Mouse (Mus musculus): Measurements from ENCODE around the gene Apopt1. TPM values are rescaled to one million over a fixed set of nuclear protein-coding genes. Genes with fewer than 3 reads are reported as not detected.
A peak's percentile ranks its signal among the peaks of the same experiment; 100 is the strongest.

Gene Apopt1
- polyA plus RNA-seq, 1 experiment, result 54.6 TPM

DNA sequence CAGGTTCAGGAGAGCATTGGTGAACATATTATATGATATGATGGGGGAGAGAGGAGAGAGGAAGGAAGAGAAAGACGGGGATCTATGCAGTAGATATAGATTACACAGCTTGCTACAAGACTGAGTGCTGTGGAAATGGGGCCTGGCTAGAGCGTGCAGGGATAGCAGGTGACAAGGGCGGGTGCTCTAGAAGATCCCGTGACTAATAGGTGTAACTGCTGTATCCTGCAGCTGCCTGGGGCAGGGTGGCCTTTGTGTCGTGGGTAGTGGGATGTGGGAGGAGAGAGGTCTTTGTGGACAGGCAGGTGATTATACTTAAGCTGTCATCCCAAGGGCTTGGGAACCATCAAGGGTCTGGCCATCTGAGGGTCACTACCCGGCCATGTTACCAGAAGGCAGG lies 32.2 kb downstream of the Apopt1 start:
- TF ChIP-seq CEBPB (IDR thresholded peaks at IDR 0.05; ENCODE audit: insufficient read depth, poor library complexity, severe bottlenecking), result no peak
- no peak for TF ChIP-seq E2F4 (IDR thresholded peaks at IDR 0.05; ENCODE audit: insufficient read depth)
- no peak for TF ChIP-seq REST (IDR thresholded peaks at IDR 0.05; ENCODE audit: insufficient read depth, insufficient read length)
- no peak for TF ChIP-seq USF1 (IDR thresholded peaks at IDR 0.05; ENCODE audit: low read depth)
- no peak for TF ChIP-seq TCF3 (IDR thresholded peaks at IDR 0.05; ENCODE audit: insufficient read length, low read depth)
- TF ChIP-seq SRF (IDR thresholded peaks at IDR 0.05; ENCODE audit: control insufficient read depth, insufficient read length, low read depth), result no peak
- peak in 1 of 3 experiments; percentile 84 for TF ChIP-seq MYOG (IDR thresholded peaks at IDR 0.05; ENCODE audit: control insufficient read depth in 1 of 3, insufficient read depth in 1 of 3, insufficient read length in 2 of 3, low read depth in 2 of 3)
- no peak for TF ChIP-seq POLR2A (IDR thresholded peaks at IDR 0.05; ENCODE audit: insufficient read length, low read depth)
- TF ChIP-seq MYOD1 (IDR thresholded peaks at IDR 0.05; ENCODE audit: control insufficient read depth in 1 of 3, insufficient read length in 2 of 3, low read depth in 2 of 3), result peak in 1 of 3 experiments; percentile 92
- no peak for TF ChIP-seq POLR2AphosphoS2 (IDR thresholded peaks at IDR 0.05; ENCODE audit: insufficient read length, low read depth)
- no peak for TF ChIP-seq MAX (IDR thresholded peaks at IDR 0.05; ENCODE audit: low read depth)
- Histone ChIP-seq H3K36me3 (ENCODE audit: control insufficient read depth, insufficient read depth) (no peaks in the 10 kb centered on the region), H3ac (ENCODE audit: control insufficient read depth, insufficient read length) (no peak overlapping the region), H3K4me2 (ENCODE audit: low read depth) (peak overlapping the region; percentile 65), H3K27me3 (ENCODE audit: control insufficient read depth, insufficient read depth, insufficient read length) (no peaks in the 10 kb centered on the region), H3K79me2 (ENCODE audit: control insufficient read depth, insufficient read depth) (no peaks in the 10 kb centered on the region), H3K4me3 (no peak overlapping the region)

DNA sequence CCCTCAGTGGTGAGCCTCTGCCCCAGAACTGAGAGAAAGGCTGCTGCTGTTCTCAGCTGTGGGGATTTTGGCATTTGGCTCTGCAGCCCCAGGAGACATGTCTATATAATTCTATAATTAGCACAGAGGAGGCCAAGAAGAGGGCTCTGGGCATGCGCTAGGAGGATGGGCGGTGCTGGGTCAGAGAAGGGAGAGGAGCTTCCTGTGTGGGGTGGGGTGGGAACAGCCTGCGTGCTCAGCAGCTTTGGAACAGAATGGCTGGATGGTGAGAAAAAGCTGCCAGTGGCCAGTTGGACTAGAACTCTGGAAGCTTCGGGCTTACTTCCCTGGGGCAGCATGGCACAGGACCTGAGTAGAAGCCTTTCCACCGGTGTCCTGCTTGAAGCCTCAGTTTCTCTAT lies 33.0 kb downstream of the Apopt1 start:
- peak overlapping the region; percentile 65 for H3K4me2 ChIP-seq (ENCODE audit: low read depth)
- H3K27me3 ChIP-seq (ENCODE audit: control insufficient read depth, insufficient read depth, insufficient read length), result no peaks in the 10 kb centered on the region
- TF ChIP-seq POLR2AphosphoS2 (IDR thresholded peaks at IDR 0.05; ENCODE audit: insufficient read length, low read depth), result peak; percentile 36
- TF ChIP-seq POLR2A (IDR thresholded peaks at IDR 0.05; ENCODE audit: insufficient read length, low read depth), result peak; percentile 53
- TF ChIP-seq USF1 (IDR thresholded peaks at IDR 0.05; ENCODE audit: low read depth), result no peak
- no peak for TF ChIP-seq CEBPB (IDR thresholded peaks at IDR 0.05; ENCODE audit: insufficient read depth, poor library complexity, severe bottlenecking)
- no peak overlapping the region for H3ac ChIP-seq (ENCODE audit: control insufficient read depth, insufficient read length)
- no peak overlapping the region for H3K4me3 ChIP-seq
- H3K36me3 ChIP-seq (ENCODE audit: control insufficient read depth, insufficient read depth), result no peaks in the 10 kb centered on the region
- H3K79me2 ChIP-seq (ENCODE audit: control insufficient read depth, insufficient read depth), result no peaks in the 10 kb centered on the region

GRCm38 (mm10) chr12:111747421-111747820 lies 34.4 kb downstream of the Apopt1 start:
- TF ChIP-seq MAX (IDR thresholded peaks at IDR 0.05; ENCODE audit: low read depth) (no peak), MYOG (IDR thresholded peaks at IDR 0.05; ENCODE audit: control insufficient read depth in 1 of 3, insufficient read depth in 1 of 3, insufficient read length in 2 of 3, low read depth in 2 of 3) (no peak), USF1 (IDR thresholded peaks at IDR 0.05; ENCODE audit: low read depth) (no peak), TCF3 (IDR thresholded peaks at IDR 0.05; ENCODE audit: insufficient read length, low read depth) (no peak), TCF12 (IDR thresholded peaks at IDR 0.05; ENCODE audit: insufficient read depth, poor library complexity, severe bottlenecking) (no peak), POLR2AphosphoS2 (IDR thresholded peaks at IDR 0.05; ENCODE audit: insufficient read length, low read depth) (no peak)
- no peaks in the 10 kb centered on the region for H3K36me3 ChIP-seq (ENCODE audit: control insufficient read depth, insufficient read depth)
- H3ac ChIP-seq (ENCODE audit: control insufficient read depth, insufficient read length), result no peak overlapping the region
- no peaks in the 10 kb centered on the region for H3K79me2 ChIP-seq (ENCODE audit: control insufficient read depth, insufficient read depth)
- H3K4me2 ChIP-seq (ENCODE audit: low read depth), result no peak overlapping the region
- no peaks in the 10 kb centered on the region for H3K27me3 ChIP-seq (ENCODE audit: control insufficient read depth, insufficient read depth, insufficient read length)
- H3K4me3 ChIP-seq, result no peak overlapping the region

- H3K4me3 ChIP-seq, result no peak overlapping the region
- no peaks in the 10 kb centered on the region for H3K79me2 ChIP-seq (ENCODE audit: control insufficient read depth, insufficient read depth)
- no peak for TF ChIP-seq SRF (IDR thresholded peaks at IDR 0.05; ENCODE audit: control insufficient read depth, insufficient read length, low read depth)
- TF ChIP-seq MAX (IDR thresholded peaks at IDR 0.05; ENCODE audit: low read depth), result no peak
- no peak for TF ChIP-seq POLR2A (IDR thresholded peaks at IDR 0.05; ENCODE audit: insufficient read length, low read depth)
- TF ChIP-seq TCF12 (IDR thresholded peaks at IDR 0.05; ENCODE audit: insufficient read depth, poor library complexity, severe bottlenecking), result no peak
- TF ChIP-seq MYOG (IDR thresholded peaks at IDR 0.05; ENCODE audit: control insufficient read depth in 1 of 3, insufficient read depth in 1 of 3, insufficient read length in 2 of 3, low read depth in 2 of 3), result no peak
- no peaks in the 10 kb centered on the region for H3K36me3 ChIP-seq (ENCODE audit: control insufficient read depth, insufficient read depth)
- no peak overlapping the region for H3ac ChIP-seq (ENCODE audit: control insufficient read depth, insufficient read length)
- H3K4me2 ChIP-seq (ENCODE audit: low read depth), result no peak overlapping the region
- H3K27me3 ChIP-seq (ENCODE audit: control insufficient read depth, insufficient read depth, insufficient read length), result no peaks in the 10 kb centered on the region
Measured at GRCm38 (mm10) chr12:111750739-111751138, 37.7 kb downstream of the Apopt1 start.

DNA sequence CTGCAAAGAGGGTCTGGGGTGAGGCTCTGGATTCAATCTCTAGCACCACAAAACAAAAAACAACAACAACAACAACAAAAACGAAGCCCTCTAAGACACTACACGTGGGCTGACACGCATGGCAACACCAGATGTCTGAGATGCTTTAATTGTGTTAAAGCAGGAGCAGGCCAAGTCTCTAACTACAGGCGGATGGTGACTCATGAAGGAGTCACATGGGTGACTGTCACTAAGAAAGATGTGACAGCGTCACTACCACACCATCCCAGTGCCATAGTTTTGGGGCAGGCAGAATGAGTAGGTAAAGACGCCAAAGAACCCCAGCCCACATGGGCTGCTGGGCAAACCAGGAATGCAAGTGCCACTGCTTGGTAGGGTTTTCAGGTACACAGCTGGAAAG lies 39.4 kb downstream of the Apopt1 start:
- Histone ChIP-seq H3K79me2 (ENCODE audit: control insufficient read depth, insufficient read depth) (no peaks in the 10 kb centered on the region), H3K36me3 (ENCODE audit: control insufficient read depth, insufficient read depth) (no peaks in the 10 kb centered on the region), H3K27me3 (ENCODE audit: control insufficient read depth, insufficient read depth, insufficient read length) (no peaks in the 10 kb centered on the region), H3ac (ENCODE audit: control insufficient read depth, insufficient read length) (no peak overlapping the region), H3K4me2 (ENCODE audit: low read depth) (peak overlapping the region; percentile 68), H3K4me3 (no peak overlapping the region)
- TF ChIP-seq USF1 (IDR thresholded peaks at IDR 0.05; ENCODE audit: low read depth) (peak; percentile 50), MAX (IDR thresholded peaks at IDR 0.05; ENCODE audit: low read depth) (no peak), TCF3 (IDR thresholded peaks at IDR 0.05; ENCODE audit: insufficient read length, low read depth) (no peak)

GRCm38 (mm10) chr12:111753347-111753746 lies 40.3 kb downstream of the Apopt1 start:
- Histone ChIP-seq H3ac (ENCODE audit: control insufficient read depth, insufficient read length) (no peak overlapping the region), H3K27me3 (ENCODE audit: control insufficient read depth, insufficient read depth, insufficient read length) (no peaks in the 10 kb centered on the region), H3K79me2 (ENCODE audit: control insufficient read depth, insufficient read depth) (no peaks in the 10 kb centered on the region), H3K4me3 (no peak overlapping the region), H3K4me2 (ENCODE audit: low read depth) (peak overlapping the region; percentile 68), H3K36me3 (ENCODE audit: control insufficient read depth, insufficient read depth) (no peaks in the 10 kb centered on the region)
- TF ChIP-seq POLR2AphosphoS2 (IDR thresholded peaks at IDR 0.05; ENCODE audit: insufficient read length, low read depth) (peak; percentile 24), MYOG (IDR thresholded peaks at IDR 0.05; ENCODE audit: control insufficient read depth in 1 of 3, insufficient read depth in 1 of 3, insufficient read length in 2 of 3, low read depth in 2 of 3) (peak in 2 of 3 experiments; percentile 84 to 96), CEBPB (IDR thresholded peaks at IDR 0.05; ENCODE audit: insufficient read depth, poor library complexity, severe bottlenecking) (no peak), REST (IDR thresholded peaks at IDR 0.05; ENCODE audit: insufficient read depth, insufficient read length) (no peak), TCF3 (IDR thresholded peaks at IDR 0.05; ENCODE audit: insufficient read length, low read depth) (peak; percentile 75), MAX (IDR thresholded peaks at IDR 0.05; ENCODE audit: low read depth) (no peak), MYOD1 (IDR thresholded peaks at IDR 0.05; ENCODE audit: control insufficient read depth in 1 of 3, insufficient read length in 2 of 3, low read depth in 2 of 3) (peak in 2 of 3 experiments; percentile 69 to 97), USF1 (IDR thresholded peaks at IDR 0.05; ENCODE audit: low read depth) (no peak), E2F4 (IDR thresholded peaks at IDR 0.05; ENCODE audit: insufficient read depth) (no peak), TCF12 (IDR thresholded peaks at IDR 0.05; ENCODE audit: insufficient read depth, poor library complexity, severe bottlenecking) (no peak), SRF (IDR thresholded peaks at IDR 0.05; ENCODE audit: control insufficient read depth, insufficient read length, low read depth) (no peak), POLR2A (IDR thresholded peaks at IDR 0.05; ENCODE audit: insufficient read length, low read depth) (no peak)

Measured in myocyte (in vitro differentiated cells).